Mouse (Mus musculus) hindbrain, embryonic 14.5 days (tissue): Measurements from ENCODE around the gene Tmem245. TPM values are rescaled to one million over a fixed set of nuclear protein-coding genes. Genes with fewer than 3 reads are reported as not detected.
A peak's percentile ranks its signal among the peaks of the same experiment; 100 is the strongest.

Source experiments
- ATAC-seq: fragments of 200-750 bp; cut with Nextera tagmentation; 2 replicates; pipeline ENCODE4 v1.8.0; 2017; ENCODE audit warnings: moderate number of reproducible peaks, mild to moderate bottlenecking, moderate TSS enrichment, moderate library complexity; ENCODE audit not compliant: low FRiP score
- DNase-seq: peaks from one replicate; pipeline ENCODE4 v3.0.0-alpha.2; 2015; ENCODE audit warnings: low spot score
- H3K27ac ChIP-seq: fragments of 300-500 bp; sonication (generic); 2 replicates; pipeline ENCODE4 v1.5.1; 2014; ENCODE audit warnings: mild to moderate bottlenecking, moderate library complexity
- H3K27me3 ChIP-seq: fragments of 300-500 bp; sonication (generic); 2 replicates; pipeline ENCODE4 v1.6.1; 2014; ENCODE audit warnings: mild to moderate bottlenecking, low read length, mixed read lengths; ENCODE audit not compliant: control insufficient read depth, insufficient read depth
- H3K36me3 ChIP-seq: fragments of 300-500 bp; sonication (generic); replicated peaks from 2 replicates; pipeline ENCODE4 v1.6.1; 2014; ENCODE audit not compliant: control insufficient read depth, insufficient read depth
- H3K4me1 ChIP-seq: fragments of 300-500 bp; sonication (generic); replicated peaks from 2 replicates; pipeline ENCODE4 v1.6.1; 2014; ENCODE audit warnings: antibody characterized with exemption, low read length, mixed read lengths; ENCODE audit not compliant: control insufficient read depth, insufficient read depth
- H3K4me2 ChIP-seq: fragments of 300-500 bp; sonication (generic); replicated peaks from 2 replicates; pipeline ENCODE4 v1.6.1; 2014; ENCODE audit warnings: mild to moderate bottlenecking, moderate library complexity
- H3K4me3 ChIP-seq: fragments of 300-500 bp; sonication (generic); replicated peaks from 2 replicates; pipeline ENCODE4 v1.5.1; 2014; ENCODE audit warnings: mild to moderate bottlenecking, low read length
- H3K9ac ChIP-seq: fragments of 300-500 bp; sonication (generic); 2 replicates; pipeline ENCODE4 v1.6.1; 2014
- H3K9me3 ChIP-seq: fragments of 300-500 bp; sonication (generic); 2 replicates; pipeline ENCODE4 v1.6.1; 2016; ENCODE audit warnings: low read length; ENCODE audit not compliant: control insufficient read depth
- WGBS: fragments of 180-500 bp; shearing (Covaris S2); extraction: QIAGEN DNeasy Blood & Tissue Kit; methylation state at CpG from one replicate; pipeline ENCODE4 v1.1.7; 2014; 5-methylcytosine and 5-hydroxymethylcytosine counted together
- microRNA counts: library from miRNA; unstranded; fragments of <30 nt; microRNA quantifications from one replicate; lab custom pipeline; 2016
- microRNA-seq: library from miRNA; unstranded; fragments of <30 nt; microRNA quantifications from one replicate; pipeline ENCODE4, GENCODE M21; 2016
- polyA plus RNA-seq: library from polyadenylated mRNA; unstranded; fragments of >200 nt; fragmentation: Nextera tagmentation; extraction: Ambion mirVana; gene quantifications from 2 replicates; pipeline ENCODE4 v1.2.1, GENCODE M21; 2014

Gene Tmem245
- polyA plus RNA-seq, 1 experiment from 2014 or later = 10.5 TPM

DNA sequence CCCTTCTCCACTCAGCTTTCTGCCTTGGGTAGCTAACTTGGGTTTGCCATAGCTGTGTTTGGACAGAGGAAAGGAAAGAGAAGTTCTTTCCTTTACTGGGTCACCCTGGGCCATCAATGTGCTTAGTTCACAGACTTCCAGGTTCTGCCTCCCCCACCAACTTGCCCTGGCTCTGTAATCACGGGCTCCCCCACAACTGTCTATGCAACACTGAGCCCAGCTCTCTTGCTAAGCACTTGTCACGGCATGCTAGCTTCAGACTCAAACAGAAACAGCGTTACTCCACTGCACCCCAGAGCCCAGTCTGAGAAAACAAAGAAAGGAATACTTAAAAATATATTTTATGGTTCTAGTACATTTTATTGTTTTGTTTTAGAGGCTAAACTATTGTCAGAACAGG is 118.3 kb downstream of the Tmem245 start:
- Histone ChIP-seq H3K27ac (no peak overlapping the region), H3K4me2 (no peak overlapping the region), H3K9ac (no peak overlapping the region), H3K4me3 (no peak overlapping the region), H3K27me3 (no peaks in the 10 kb centered on the region), H3K4me1 (no peaks in the 10 kb centered on the region), H3K9me3 (no peaks in the 10 kb centered on the region), H3K36me3 (peaks cover 63% of the 10 kb centered on the region)
- no peak for DNase-seq
- ATAC-seq = no peak
- 87% methylated on average over 3 of the region's 3 CpGs for WGBS

DNA sequence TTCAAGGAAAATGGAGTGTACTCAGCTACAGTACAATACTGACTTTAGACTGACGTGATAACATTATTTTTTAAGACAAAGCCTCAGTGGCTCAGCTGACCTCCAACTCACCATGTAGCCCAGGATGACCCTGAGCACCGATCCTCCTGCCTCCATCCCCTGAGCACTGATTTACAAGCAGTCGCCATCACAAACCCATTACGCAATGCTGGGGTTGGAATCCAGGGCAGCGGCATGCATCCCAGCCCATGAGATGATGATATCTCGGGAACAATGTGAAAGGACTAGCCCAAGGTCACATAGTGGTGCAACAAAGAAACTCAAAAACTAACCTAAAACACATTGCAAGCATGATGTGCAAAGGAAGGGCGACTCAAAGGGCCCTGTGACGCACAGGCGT is 123.0 kb downstream of the Tmem245 start:
- ATAC-seq = no peak
- Histone ChIP-seq H3K9me3 (no peaks in the 10 kb centered on the region), H3K9ac (no peak overlapping the region), H3K27me3 (no peaks in the 10 kb centered on the region), H3K36me3 (peaks cover 41% of the 10 kb centered on the region), H3K4me1 (no peaks in the 10 kb centered on the region), H3K27ac (no peak overlapping the region), H3K4me3 (no peak overlapping the region), H3K4me2 (no peak overlapping the region)
- no peak for DNase-seq
- WGBS = 90% methylated on average over 9 of the region's 9 CpGs

DNA sequence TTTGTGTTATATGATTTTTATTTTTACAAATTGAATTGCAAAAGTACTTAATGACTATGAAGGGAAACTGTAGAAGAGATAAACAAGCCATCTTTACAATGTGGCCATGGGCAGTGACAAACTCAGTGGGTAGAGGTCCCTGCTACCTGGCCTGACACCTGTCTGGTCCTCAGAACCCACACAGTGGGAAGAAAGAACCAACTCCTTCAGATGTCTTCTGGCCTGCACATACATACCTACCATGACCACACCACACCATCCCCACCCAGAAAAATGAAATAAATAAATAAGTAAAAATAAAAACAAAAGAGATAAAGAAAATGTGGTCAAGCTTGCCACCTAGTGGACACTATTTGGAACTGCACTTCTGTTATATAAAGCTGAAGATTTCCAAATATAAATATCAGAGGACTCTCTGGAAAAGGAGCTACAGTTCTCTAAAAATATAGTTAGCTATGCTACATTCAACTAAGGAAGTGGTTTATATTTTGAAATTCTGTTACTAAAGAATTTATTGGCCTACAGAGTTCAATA is 127.2 kb downstream of the Tmem245 start:
- DNase-seq = peak; percentile 67
- no peak for ATAC-seq

More for the DNA sequence above, 127.2 kb downstream of the Tmem245 start:
- H3K4me1 ChIP-seq = no peaks in the 10 kb centered on the region
- H3K27ac ChIP-seq = no peak overlapping the region
- H3K9me3 ChIP-seq = no peaks in the 10 kb centered on the region
- no peak overlapping the region for H3K4me3 ChIP-seq
- H3K27me3 ChIP-seq = no peaks in the 10 kb centered on the region
- H3K4me2 ChIP-seq = no peak overlapping the region
- peaks cover 33% of the 10 kb centered on the region for H3K36me3 ChIP-seq
- H3K9ac ChIP-seq = no peak overlapping the region

MicroRNAs encoded within 50 kb of the gene (microRNA counts, 519-probe panel; counts per million panel counts)
- 4,849 counts per million, percentile 49 among the panel's probes with 10 or more counts for microRNA mmu-miR-32 (lab: Ali Mortazavi, UCI)

Small RNA genes within 50 kb of the gene (microRNA-seq; reads per million reads assigned to microRNA genes)
- 236 reads per million, percentile 62 among the genes with 10 or more reads in this experiment for gene Mir32

Other genes starting within 250 kb of the Tmem245 start
- gene Gm26657, start 207.4 kb downstream of the Tmem245 start, polyA plus RNA-seq = not detected in 2 replicates
- gene Actl7b, start 206.0 kb downstream of the Tmem245 start, polyA plus RNA-seq = not detected in 2 replicates
- not detected in 2 replicates for gene Actl7a, start 204.0 kb downstream of the Tmem245 start, polyA plus RNA-seq
- 82.5 and 83.0 TPM in 2 replicates for gene Elp1, start 145.1 kb downstream of the Tmem245 start, polyA plus RNA-seq
- 18.3 and 19.5 TPM in 2 replicates for gene Fam206a, start 145.1 kb downstream of the Tmem245 start, polyA plus RNA-seq
- 12.2 and 16.7 TPM in 2 replicates for gene Ctnnal1, start 82.2 kb downstream of the Tmem245 start, polyA plus RNA-seq
- gene Frrs1l, start 43.0 kb upstream of the Tmem245 start, polyA plus RNA-seq = 34.2 and 38.2 TPM in 2 replicates
- 3.8 and 4.2 TPM in 2 replicates for gene Epb41l4b, start 196.0 kb upstream of the Tmem245 start, polyA plus RNA-seq